Mouse (Mus musculus): Measurements from ENCODE around the gene Wdr46.
"Not testable (repeated sequence)": the region's sequence is repeated elsewhere in the genome, so short reads cannot be mapped to it uniquely, and the experiment has no call there.

Wdr46 gene

DNA sequence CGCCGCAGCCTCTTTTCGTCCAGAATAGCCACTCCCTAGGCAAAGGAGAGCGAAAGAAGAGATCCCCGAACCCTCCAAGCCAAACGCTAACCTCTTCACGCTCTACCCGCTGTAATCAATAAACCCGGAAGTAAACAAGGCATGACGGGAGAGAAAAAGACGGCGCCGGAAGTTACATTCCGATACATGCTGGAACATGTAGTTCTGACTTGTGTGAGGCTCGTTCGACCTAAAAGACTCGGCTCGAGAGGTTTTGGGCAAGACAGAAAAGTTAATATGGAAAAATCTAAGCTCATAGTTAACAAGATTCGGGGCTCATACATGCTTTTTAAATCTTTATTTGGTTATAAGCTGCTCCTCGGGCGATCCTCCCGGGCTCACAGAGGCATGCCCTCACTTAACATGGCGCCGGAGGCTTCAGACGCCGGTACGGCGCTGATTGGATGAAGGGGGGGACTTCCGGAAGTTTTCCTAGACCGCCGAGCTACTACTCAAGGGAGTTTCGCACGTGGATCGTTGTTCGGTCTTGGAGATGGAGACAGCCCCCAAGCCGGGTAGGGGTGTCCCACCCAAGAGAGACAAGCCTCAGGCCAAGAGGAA is at the start of gene Wdr46, which contains the start of gene Pfdn6:
Wdr46 (plus strand) TSS at position 455 of the 600 bp plus-strand sequence.
Pfdn6 (minus strand) TSS at position 138 of the 600 bp plus-strand sequence.
- DNase-seq = peak; percentile 94

DNA sequence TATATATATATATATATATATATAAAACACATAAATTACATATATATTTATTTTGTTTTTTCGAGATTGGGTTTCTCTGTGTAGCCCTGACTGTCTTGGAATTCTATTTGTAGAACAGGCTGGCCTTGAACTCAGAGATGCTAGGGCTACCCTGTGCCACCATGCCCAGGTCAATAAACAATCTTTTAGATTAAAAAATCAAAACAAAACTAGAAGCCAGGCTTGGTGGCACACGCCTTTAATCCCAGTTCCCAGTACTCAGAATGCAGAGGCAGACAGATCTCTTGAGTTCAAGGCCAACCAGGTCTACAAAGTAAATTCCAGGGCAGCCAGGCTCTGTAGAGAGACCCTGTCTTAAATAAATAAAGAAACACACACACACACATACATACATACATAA is 49.1 kb upstream of the Wdr46 start:
- no peak for DNase-seq

DNA sequence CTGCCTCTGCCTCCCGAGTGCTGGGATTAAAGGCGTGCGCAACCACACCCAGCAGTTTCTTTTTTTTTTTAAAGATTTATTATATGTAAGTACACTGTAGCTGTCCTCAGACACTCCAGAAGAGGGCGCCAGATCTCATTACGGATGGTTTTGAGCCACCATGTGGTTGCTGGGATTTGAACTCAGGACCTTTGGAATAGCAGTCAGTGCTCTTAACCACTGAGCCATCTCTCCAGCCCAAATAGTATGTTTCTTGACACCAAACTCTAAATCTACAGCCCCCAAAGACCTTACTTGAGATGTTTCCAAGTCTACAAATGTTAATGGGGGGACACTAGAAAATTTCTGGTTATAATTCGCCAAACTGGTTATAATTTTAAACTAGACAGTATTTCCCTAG is 48.6 kb upstream of the Wdr46 start:
- not testable (repeated sequence) for DNase-seq

DNA sequence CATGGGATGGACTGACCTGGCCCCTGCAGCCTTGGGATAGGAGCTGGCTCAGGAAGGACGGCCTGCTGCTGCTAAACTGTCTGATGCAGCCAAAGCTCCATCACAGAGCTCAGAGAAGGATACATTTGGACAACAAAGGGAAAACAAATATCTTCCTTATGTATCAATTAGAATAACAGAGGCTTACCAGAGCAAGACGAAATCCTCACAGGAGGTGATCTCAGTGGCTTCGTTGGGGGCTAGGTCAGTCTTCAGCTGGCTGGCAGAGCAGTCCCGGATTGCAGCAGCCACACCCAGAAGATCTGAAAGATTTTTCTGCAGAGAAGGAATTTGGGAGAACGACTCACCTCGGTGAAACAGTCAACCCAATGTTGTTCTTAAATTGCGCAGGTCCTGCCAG is 48.0 kb upstream of the Wdr46 start:
- no peak for DNase-seq

DNA sequence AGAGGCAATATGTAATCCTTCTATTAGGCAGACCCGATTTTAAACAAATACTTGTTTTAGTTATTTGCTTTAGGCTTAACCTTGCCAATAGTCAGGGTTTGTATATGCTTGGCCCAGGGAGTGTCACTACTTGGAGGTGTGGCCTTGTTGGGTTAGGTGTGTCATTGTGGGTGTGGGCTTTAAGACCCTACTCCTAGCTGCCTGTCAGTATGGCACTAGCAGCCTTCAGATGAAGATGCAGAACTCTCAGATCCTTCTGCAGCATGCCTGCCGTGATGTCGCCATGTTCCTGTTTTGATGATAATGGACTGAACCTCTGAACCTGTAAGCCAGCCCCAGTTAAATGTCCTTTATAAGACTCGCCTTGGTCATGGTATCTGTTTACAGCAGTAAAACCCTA is 47.4 kb upstream of the Wdr46 start:
- DNase-seq = not testable (repeated sequence)

DNA sequence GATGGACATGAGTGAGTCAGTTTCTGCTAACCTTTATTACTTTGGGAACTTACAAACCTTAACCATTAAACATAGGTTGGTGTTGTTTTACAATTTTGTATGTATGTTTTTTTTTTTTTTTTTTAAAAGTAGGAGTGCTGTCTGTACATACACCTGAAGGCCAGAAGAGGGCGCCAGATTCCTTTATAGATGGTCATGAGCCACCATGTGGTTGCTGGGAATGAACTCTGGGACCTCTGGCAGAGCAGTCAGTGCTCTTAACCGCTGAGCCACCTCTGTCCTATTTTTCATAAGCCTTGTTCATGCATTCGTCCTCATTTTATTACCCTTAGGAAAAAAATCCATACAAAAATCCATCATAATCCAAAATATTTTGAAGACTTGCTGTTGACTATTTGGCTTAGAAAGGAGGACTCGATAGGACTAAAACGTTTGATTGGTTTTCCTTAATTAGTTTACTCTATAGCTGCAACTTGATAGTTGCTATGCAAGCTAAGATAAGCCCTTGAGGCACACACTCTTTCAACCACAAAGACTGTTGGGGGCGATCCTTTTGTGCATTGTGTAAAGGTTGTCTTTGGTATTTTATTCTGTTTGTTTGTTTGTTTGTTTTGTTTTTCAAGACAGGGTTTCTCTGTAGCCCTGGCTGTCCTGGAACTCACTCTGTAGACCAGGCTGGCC is 43.2 kb upstream of the Wdr46 start:
- DNase-seq = peak; percentile 80

DNA sequence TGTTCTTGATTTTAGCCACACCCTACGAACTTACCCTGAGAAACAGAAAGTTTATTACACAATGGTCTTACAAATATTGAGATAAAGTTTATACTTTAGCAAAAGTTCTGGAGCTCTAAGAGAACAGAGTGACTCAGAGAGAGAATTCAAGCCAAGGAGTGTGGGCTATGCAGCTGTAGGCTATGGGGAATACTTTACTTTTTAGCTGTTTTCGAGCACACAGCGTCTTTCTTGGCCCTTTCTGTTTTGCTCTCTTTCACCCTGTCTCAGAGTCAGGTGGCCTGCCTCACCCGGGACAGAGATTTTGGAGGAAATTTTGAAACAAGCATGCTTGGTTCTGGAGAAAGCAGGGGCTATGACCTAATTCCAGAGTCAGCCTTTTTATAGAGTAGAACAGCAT is 42.3 kb upstream of the Wdr46 start:
- DNase-seq = not testable (repeated sequence)

DNA sequence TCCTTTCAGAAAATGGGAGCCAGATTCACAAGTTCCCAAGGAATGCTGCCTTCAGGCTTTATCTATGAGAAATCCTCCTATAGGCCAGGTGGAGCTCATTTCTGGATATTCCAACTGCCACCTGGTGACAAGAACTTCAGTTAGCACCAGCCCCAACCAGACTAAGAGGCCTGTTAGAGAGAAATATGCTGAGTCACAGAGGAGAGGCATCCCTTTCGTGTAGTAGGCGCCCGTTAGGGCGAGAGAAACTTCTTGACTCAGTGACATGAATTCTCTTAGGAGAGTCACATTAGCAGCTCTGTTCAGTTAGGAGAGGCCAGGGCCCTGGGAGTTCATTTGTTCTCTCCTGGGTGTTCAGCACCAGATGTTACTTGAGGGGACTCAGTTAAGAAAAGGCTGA is 40.8 kb upstream of the Wdr46 start:
- DNase-seq = no peak

DNA sequence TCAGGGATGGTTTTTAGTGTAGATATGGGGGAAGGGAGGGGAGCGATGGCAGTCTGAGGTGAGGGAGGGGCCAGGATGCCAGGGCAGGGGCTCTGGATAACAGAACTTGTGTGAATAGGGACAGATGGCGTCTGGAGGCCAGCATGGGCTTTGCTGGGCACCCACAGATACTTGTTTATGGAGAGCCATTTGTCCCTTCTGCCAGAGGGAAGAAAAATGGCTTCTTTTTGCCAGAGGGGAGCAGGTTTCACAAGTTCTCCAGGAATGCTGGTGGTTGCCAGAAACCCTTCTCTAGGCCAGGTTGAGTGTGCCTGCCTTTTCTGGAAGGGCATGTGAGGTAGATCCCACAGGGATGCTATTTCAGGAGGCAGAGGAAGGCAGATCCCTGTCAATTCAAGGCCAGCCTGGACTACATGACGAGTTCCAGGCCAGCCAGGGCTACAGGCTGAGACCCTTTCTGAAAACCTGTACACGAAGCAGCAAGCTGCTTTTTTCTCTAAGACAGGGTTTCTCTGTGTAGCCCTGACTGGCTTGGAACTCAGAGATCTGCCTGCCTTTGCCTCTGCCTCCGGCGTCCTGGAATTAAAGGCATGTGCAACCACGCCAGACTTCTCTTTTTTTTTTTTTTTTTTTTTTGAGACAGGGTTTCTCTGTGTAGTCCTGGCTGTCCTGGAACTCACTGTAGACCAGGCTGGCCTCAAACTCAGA is 40.0 kb upstream of the Wdr46 start:
- DNase-seq = no peak

DNA sequence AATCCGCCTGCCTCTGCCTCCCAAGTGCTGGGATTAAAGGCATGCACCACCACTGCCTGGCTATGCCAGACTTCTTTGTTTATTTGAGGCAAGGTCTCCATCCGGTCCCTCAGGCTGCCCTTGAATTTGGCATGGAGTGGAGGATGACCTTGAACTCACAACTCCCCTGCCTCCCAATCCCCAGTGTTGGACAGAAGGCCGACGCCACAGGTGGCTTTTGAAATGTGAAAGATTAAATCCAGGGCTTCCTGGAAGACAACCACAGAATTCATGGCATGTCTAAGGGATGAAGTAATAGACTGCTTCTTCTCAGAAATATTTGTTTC is 39.5 kb upstream of the Wdr46 start:
- no peak for DNase-seq

DNA sequence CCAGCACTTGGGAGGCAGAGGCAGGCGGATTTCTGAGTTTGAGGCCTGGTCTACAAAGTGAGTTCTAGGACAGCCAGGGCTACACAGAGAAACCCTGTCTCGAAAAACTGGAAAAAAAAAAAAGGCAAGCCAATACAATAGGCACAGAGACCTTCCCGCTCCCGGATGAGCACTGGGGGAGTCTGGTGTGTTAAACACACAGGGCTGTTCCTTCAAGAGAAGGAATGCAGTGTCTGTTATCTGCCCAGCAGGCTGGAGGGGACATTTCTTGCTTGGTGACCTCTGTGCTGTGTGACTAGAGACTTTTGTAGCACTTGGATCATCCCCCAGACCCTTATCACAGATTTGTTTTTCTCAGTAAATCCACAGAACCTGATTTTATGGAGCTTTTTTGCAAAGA is 38.8 kb upstream of the Wdr46 start:
- no peak for DNase-seq

DNA sequence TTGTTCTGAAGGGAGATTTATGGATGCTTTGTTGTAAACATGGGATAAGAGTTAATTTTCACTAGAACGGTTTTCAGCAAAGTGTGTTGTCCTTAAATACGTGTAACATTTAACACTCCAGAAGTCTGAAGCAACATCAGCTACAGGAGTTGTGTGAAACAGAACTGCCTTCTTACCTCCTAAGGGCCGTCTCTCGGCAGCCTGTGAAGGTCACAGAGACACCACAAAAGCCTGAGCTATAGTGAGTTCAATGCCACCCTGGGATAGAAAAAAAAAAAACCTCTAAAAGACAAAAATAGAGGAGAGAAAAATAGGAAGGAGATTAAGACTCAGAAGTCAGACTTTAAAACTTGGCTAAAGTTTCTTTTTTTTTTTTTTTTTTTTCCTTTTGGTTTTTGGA is 38.4 kb upstream of the Wdr46 start:
- DNase-seq = no peak

DNA sequence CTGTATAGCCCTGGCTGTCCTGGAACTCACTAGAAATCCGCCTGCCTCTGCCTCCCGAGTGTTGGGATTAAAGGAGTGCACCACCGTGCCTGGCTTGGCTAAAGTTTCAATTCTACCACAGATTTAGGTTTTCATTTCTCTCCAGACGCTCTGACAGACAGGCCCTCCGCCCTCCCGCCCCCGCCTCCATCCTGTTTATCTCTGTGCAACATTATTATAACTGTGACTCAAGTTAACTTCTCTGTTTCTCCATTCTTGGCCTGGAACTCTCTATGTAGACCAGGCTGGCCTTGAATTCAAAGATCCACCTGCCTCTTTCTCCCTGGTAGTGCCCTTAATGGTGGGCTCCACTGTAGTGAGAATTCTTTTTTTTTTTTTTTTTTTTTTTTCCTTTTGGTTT is 38.0 kb upstream of the Wdr46 start:
- no peak for DNase-seq

DNA sequence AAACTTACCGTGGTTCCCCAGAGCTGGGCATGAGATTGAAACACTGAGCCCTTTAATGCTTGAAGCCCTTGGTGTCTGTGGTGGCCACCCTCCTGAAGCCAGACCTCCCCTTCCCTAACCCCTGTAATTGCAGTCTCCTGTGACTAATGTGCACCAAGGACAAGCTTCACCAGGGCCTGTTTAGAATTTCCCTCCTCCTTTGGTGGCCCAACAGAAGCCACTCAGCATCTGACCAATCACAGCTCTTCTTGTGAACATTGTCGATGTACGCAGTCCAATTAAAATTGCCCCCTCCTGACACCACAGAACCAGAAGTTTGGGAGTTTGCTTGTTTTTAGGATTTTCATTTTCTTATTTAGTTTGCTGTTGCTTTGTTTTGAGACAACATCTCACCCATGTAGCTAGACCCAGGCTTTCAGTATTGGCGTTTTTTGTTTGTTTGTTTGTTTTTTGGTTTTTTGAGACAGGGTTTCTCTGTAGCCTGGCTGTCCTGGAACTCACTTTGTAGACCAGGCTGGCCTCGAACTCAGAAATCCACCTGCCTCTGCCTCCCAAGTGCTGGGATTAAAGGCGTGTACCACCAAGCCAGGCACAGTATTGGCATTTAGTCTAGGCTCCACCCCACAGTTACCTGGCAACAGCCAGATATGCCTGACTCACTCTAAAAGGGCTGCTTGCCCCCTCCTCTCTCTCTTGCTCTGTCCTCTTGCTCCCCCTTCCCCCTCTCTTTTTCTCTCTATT is 36.4 kb upstream of the Wdr46 start:
- not testable (repeated sequence) for DNase-seq

DNA sequence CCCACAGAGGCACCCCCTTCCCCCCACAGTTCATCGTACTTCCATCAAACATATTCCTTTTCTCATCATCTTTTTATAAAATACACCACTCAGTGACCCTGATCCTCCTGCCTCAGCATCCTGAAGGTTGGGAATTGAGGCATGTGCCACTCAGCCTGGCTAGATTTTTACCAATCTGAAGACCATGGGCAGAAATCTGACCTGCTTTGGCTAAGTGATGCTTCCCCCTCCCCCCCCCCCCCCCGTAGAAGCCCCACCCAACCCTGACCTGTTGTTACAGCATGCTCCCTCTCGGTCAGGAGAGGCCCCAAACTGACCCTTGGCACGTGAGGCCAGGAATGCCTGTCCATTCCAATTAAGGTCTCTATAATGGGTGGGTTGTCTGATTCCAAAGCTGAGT is 35.6 kb upstream of the Wdr46 start, which contains the start of gene Platr17:
Platr17 (plus strand) TSS at position 301 of the 400 bp plus-strand sequence.
- DNase-seq = not testable (repeated sequence)

DNA sequence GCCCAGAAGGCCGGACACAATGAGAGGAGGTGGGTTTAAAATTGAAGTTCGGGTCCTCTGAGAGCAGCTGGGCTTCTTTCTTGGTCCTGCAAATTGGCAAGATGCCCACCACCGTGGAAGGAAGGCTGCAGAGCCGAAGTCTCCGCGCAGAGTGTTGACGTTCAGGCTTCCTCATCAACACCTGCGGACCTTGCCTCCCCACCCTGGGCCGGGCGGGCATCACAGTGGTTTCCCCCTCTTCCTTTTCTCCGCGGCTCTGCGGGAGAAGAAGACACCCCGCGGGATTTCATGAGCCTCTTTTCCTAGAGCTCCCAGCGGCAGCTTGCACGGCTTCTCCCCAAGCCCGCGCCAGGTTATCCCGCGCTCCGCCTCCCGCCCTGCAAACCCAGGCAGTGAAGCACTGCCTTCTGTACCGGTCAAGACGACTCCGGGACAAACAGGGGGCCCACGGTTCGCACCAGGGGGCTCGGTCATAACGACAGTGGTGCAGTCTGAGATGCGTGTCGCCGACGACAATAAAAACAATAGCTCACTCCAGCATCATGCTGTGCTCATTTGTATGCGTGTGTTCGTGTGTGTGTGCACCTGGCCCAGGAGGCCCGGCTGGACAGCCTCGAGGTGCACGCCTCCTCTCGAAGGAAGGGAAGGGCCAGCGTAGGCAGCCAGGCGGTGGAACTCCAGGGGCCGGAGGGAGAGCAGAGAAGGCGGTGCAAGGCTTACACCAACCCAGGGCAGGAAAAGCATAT is 32.0 kb upstream of the Wdr46 start:
- DNase-seq = peak; percentile 57

DNA sequence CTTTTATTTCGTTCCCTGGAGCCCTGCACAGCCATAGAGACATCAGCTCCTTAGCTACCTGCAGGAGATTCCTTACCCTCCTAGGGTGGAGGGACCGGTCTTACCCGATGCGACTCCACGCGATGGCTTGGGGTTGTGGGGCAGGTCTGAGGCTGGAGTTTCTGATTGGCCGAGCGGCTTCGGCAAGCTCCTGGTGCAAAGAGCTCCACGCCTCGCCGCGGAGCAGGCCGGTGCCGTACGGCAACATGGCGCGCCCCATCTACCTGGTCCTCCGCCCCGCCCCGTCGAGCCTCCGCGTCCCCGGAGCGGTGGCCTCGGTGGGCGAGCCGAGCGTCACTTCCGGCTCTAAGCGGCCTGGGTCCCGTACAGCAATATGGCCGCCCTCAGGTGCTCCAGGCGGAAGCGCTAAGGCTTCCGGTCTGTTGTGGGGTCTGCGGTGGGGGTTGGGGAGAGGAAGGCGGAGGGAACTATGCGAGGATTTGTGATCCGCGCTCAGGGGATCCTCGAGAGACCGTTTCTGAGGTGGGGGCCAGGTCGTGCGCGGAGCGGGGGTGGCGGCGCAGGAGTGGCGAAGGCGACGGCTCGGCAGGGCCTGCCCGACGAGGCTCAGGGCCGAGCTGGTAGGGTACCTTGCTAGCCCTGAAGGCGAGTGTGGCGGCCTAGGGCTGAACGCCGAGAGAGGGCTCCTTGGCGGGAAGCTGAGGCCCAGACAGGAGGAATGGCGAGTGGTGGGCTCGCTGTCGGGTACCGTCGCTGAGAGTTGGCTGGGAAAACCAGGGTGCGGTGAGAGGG is 31.2 kb upstream of the Wdr46 start, which contains the start of gene Daxx:
Daxx (plus strand) TSS at position 338 of the 792 bp plus-strand sequence.
- DNase-seq = peak; percentile 100

DNA sequence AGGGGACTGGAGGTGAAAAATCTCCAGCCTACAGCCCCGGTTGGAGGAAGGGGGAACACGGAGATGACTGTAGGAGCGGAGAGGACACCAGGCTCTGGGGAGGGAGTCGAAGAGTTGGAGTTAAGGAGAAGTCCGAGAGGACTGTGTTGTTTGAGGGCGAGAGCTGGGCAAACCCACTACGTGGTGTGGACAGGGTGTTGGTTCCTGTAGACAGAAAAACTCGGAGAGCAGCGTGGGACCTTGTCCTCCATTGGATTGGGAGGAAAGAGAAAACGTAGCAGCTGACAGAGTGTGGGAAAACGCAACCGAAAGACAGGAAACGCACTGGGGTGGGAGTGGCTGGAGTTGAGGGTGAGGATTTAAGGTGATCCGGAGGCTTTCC is 30.6 kb upstream of the Wdr46 start:
- no peak for DNase-seq

DNA sequence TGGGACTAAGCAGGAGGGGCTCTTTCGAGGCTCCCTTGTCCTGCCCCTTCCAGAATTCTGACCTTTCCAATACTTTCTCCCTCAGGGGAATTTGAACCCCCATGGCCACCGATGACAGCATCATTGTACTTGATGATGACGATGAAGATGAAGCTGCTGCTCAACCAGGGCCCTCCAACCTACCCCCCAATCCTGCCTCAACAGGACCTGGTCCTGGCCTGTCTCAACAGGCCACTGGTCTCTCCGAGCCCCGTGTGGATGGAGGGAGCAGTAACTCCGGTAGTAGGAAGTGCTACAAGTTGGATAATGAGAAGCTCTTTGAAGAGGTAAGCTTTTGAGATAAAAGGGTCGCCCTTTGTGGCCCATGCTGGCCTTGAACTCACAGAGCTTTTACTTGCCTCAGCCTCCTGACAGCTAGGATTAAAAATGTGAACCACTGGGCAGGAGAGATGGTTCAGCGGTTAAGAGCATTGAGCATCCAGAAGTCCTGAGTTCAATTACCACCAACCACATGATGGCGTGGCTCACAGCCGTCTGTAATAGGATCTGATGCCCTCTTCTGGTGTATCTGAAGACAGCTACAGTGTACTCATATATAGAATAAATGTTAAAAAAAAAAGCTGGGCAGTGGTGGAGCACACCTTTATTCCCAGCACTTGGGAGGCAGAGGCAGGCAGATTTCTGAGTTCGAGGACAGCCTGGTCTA is 30.0 kb upstream of the Wdr46 start:
- no peak for DNase-seq

DNA sequence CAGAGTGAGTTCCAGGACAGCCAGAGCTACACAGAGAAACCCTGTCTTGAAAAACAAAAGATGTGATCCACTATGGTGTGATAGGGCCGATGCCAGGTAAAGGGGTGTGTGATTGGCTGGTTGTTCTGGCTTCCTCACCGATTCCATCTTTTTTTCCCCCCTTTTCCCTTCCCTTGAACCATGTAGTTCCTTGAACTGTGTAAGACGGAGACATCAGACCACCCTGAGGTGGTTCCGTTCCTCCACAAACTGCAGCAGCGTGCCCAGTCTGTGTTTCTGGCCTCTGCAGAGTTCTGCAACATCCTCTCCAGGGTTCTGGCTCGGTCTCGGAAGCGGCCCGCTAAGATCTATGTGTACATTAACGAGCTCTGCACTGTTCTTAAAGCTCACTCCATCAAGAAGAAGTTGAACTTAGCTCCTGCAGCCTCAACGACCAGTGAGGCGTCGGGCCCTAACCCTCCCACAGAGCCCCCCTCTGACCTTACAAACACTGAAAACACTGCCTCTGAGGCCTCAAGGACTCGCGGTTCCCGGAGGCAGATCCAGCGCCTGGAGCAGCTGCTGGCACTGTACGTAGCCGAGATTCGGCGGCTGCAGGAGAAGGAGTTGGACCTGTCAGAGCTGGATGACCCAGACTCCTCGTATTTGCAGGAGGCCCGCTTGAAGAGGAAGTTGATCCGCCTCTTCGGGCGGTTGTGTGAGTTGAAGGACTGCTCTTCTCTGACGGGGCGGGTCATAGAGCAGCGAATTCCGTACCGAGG is 29.2 kb upstream of the Wdr46 start:
- DNase-seq = no peak
